Comparison of ENCODE assay signal across 25 mouse cellular contexts in genomic region chr1:163976515-163976914, GRCm38 (mm10).
"Had no signal": no experiment of that assay in that cellular context is flagged by ENCODE, and none has a peak within 500 bp of the region (broad histone marks: within the 10 kb centered on the region; RNA-seq: fewer than 3 reads in every experiment).

No protein-coding gene starts in this region.

- DNase-seq: liver, postnatal 0 days; lung, adult 2 months; lung, postnatal 14 days; lung, postnatal 36 days; midbrain, embryonic 14.5 days; retina, postnatal 1 day; right cerebral cortex, adult 18-20 months; right cerebral cortex, postnatal 25 days; right cerebral cortex, postnatal 4 days; spleen, adult 18-20 months; thymus, adult 2 months; thymus, postnatal 25 days; thymus, postnatal 4 days had no signal

- H3K4me3 ChIP-seq: liver, embryonic 15.5 days; lung, embryonic 15.5 days; megakaryocyte, embryonic 14.5 days; midbrain, embryonic 12.5 days; myocyte; neural tube, embryonic 13.5 days; neural tube, embryonic 15.5 days; stomach, embryonic 15.5 days had no signal

- H3K9ac ChIP-seq: liver, embryonic 15.5 days; liver, postnatal 0 days; lung, embryonic 15.5 days; midbrain, embryonic 12.5 days; neural tube, embryonic 13.5 days; neural tube, embryonic 15.5 days; stomach, embryonic 15.5 days had no signal

- ATAC-seq: liver, postnatal 0 days; lung, postnatal 0 days; midbrain, embryonic 16.5 days had no signal

- H3K27me3 ChIP-seq: liver, embryonic 15.5 days; lung, embryonic 15.5 days; megakaryocyte, embryonic 14.5 days; midbrain, embryonic 12.5 days; neural tube, embryonic 13.5 days; neural tube, embryonic 15.5 days; stomach, embryonic 15.5 days had no signal

- H3K9me3 ChIP-seq: liver, embryonic 15.5 days; lung, embryonic 15.5 days; megakaryocyte, embryonic 14.5 days; midbrain, embryonic 12.5 days; neural tube, embryonic 13.5 days; neural tube, embryonic 15.5 days; stomach, embryonic 15.5 days had no signal

- H3K4me1 ChIP-seq: liver, embryonic 15.5 days; lung, embryonic 15.5 days; midbrain, embryonic 12.5 days; neural tube, embryonic 13.5 days; neural tube, embryonic 15.5 days; stomach, embryonic 15.5 days had no signal

- H3K27ac ChIP-seq: liver, embryonic 15.5 days; lung, embryonic 15.5 days; macrophage; midbrain, embryonic 12.5 days; neural tube, embryonic 13.5 days; neural tube, embryonic 15.5 days; stomach, embryonic 15.5 days; stomach, postnatal 0 days had no signal
